Mouse (Mus musculus) ES-E14 (cell line): ENCODE results near the gene Drd1. TPM values are rescaled to one million over a fixed set of nuclear protein-coding genes. Genes with fewer than 3 reads are reported as not detected.

Experiments used
- DNase-seq: peaks from one replicate; pipeline ENCODE4 v3.0.0-alpha.2; 2013; ENCODE audit warnings: low read depth, low spot score
- H3K27ac ChIP-seq: 2 replicates; pipeline ENCODE4 v1.5.1; 2012; ENCODE audit warnings: low read depth, mild to moderate bottlenecking, low read length, moderate library complexity, mixed read lengths; ENCODE audit not compliant: poor library complexity, insufficient read depth, severe bottlenecking
- H3K36me3 ChIP-seq: 2 replicates; pipeline ENCODE4 v1.6.1; 2012; ENCODE audit warnings: mild to moderate bottlenecking, low read length, moderate library complexity, mixed read lengths; ENCODE audit not compliant: control insufficient read depth, poor library complexity, insufficient read depth, severe bottlenecking
- H3K4me1 ChIP-seq, 2 experiments: fragments of 150-350 bp in 1 of 2; sonication (generic) in 1 of 2; 2 replicates each; pipeline ENCODE4 v1.6.1; 2012; ENCODE audit warnings: low read length in 2 of 2, mild to moderate bottlenecking in 1 of 2, mixed read lengths in 1 of 2; ENCODE audit not compliant: control insufficient read depth in 2 of 2, insufficient read depth in 2 of 2, poor library complexity in 1 of 2
- H3K4me3 ChIP-seq, 2 experiments: fragments of 150-350 bp in 1 of 2; sonication (generic) in 1 of 2; 2 replicates each; pipeline ENCODE4 v1.5.1; 2012; ENCODE audit warnings: low read length in 2 of 2, low read depth in 1 of 2, mild to moderate bottlenecking in 1 of 2, mixed read lengths in 1 of 2; ENCODE audit not compliant: insufficient read depth in 1 of 2, poor library complexity in 1 of 2, severe bottlenecking in 1 of 2
- H3K9ac ChIP-seq: 2 replicates; pipeline ENCODE4 v1.6.1; 2012; ENCODE audit warnings: low read depth, mild to moderate bottlenecking, low read length, mixed read lengths; ENCODE audit not compliant: poor library complexity, insufficient read depth, severe bottlenecking
- H3K9me3 ChIP-seq: fragments of 150-350 bp; sonication (generic); 2 replicates; pipeline ENCODE4 v1.6.1; 2012; ENCODE audit warnings: low read depth, mild to moderate bottlenecking, low read length; ENCODE audit not compliant: control insufficient read depth, insufficient read depth
- CHD2 ChIP-seq: IDR thresholded peaks from 2 replicates; pipeline ENCODE4 v1.6.1; 2014; ENCODE audit warnings: mild to moderate bottlenecking, low read depth, low read length, inconsistent platforms
- HCFC1 ChIP-seq: IDR thresholded peaks from 2 replicates; pipeline ENCODE4 v1.6.1; 2012; ENCODE audit warnings: low read length, inconsistent platforms, borderline replicate concordance; ENCODE audit not compliant: insufficient read depth
- MAFK ChIP-seq: IDR thresholded peaks from 2 replicates; pipeline ENCODE4 v1.6.1; 2014; ENCODE audit warnings: mild to moderate bottlenecking, low read depth, low read length, inconsistent platforms; ENCODE audit not compliant: insufficient read depth
- ZC3H11A ChIP-seq: IDR thresholded peaks from 2 replicates; pipeline ENCODE4 v1.6.1; 2012; ENCODE audit warnings: low read depth, mild to moderate bottlenecking, inconsistent platforms, low read length, borderline replicate concordance
- ZNF384 ChIP-seq: IDR thresholded peaks from 2 replicates; pipeline ENCODE4 v1.6.1; 2012; ENCODE audit warnings: low read depth, low read length, inconsistent platforms
- in situ Hi-C, 2 experiments: fragments of 600-800 bp; cut with MboI; formaldehyde crosslinking; loops; one replicate each; pipeline ENCODE4 v1.15.1; 2025; ENCODE audit warnings: low sequenced_read_pairs in 2 of 2, inconsistent platforms in 1 of 2; ENCODE audit not compliant: unreplicated experiment in 2 of 2
- total RNA-seq: library from RNA; depleted of rRNA; stranded (reverse); fragments of 300-350 nt; gene quantifications from 2 replicates; pipeline ENCODE4 v1.2.3, GENCODE M21; 2012

Gene Drd1
- total RNA-seq, 1 experiment = not detected

DNA sequence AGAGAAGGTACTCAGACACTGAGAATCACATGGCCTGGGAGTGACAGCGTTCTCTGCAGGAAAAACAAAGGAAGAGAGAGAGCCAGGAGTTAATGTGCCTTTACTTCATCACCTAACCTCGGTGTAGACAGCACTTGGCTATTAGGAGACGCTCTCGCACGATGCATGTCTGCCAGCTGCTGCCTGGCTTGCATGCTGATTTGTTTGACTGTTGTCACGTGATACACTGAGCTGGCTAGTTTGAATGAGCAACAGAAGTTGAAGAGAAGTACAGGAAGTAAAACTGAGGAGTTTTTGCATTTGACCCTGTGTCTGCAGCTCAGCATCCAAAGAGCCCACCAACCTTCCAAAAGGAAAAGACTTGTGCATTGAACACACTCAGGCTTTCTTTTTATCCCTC, 39.5 kb upstream of the Drd1 start:
- Histone ChIP-seq H3K9ac (no peak overlapping the region), H3K4me3 (no peak overlapping the region), H3K36me3 (peaks cover 51% of the 10 kb centered on the region), H3K4me1 (no peaks in the 10 kb centered on the region), H3K9me3 (no peaks in the 10 kb centered on the region), H3K27ac (no peak overlapping the region)
- TF ChIP-seq ZNF384 (no peak), MAFK (no peak), HCFC1 (no peak), ZC3H11A (no peak), CHD2 (no peak)
- in situ Hi-C loops = no loop called here
- DNase-seq = no peak

- Histone ChIP-seq H3K27ac (no peak overlapping the region), H3K4me1 (no peaks in the 10 kb centered on the region), H3K9me3 (no peaks in the 10 kb centered on the region), H3K4me3 (no peak overlapping the region), H3K9ac (no peak overlapping the region), H3K36me3 (peaks cover 53% of the 10 kb centered on the region)
- in situ Hi-C loops = no loop called here
- TF ChIP-seq ZNF384 (no peak), MAFK (no peak), HCFC1 (no peak), ZC3H11A (no peak)
- DNase-seq = no peak
Measured at GRCm38 (mm10) chr13:54094349-54094748, 38.8 kb upstream of the Drd1 start.

DNA sequence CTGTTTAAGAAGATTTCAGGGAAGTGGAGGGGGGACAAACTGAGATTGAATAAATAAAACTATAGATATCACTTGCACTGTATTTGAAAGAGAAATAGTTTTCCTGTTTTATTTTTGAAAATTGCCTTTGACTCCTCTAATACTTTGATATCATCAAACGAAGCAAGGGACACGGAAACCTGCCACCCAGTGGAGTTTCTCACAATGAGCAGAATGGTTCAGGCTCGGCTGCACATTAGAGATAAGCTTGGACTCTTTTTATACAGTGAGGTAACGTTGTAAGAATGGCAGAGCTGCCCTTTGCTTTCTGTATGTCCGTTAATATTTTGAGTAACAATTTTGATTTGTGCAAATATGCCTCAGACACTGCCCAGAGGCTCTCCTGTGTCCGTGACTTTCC, 36.2 kb upstream of the Drd1 start:
- H3K4me3 ChIP-seq = no peak overlapping the region
- no peaks in the 10 kb centered on the region for H3K9me3 ChIP-seq
- no peaks in the 10 kb centered on the region for H3K4me1 ChIP-seq
- peaks cover 50% of the 10 kb centered on the region for H3K36me3 ChIP-seq
- no peak for TF ChIP-seq ZNF384
- no peak overlapping the region for H3K9ac ChIP-seq
- in situ Hi-C loops = no loop called here
- no peak overlapping the region for H3K27ac ChIP-seq
- DNase-seq = no peak

- TF ChIP-seq MAFK (no peak), HCFC1 (no peak), CHD2 (no peak), ZC3H11A (no peak)
- no peak for DNase-seq
- no peaks in the 10 kb centered on the region for H3K9me3 ChIP-seq
- H3K27ac ChIP-seq = no peak overlapping the region
- H3K36me3 ChIP-seq = peaks cover 24% of the 10 kb centered on the region
- in situ Hi-C loops = no loop called here
- H3K4me3 ChIP-seq = no peak overlapping the region
- no peaks in the 10 kb centered on the region; a peak in 1 of 4 replicates for H3K4me1 ChIP-seq
- H3K9ac ChIP-seq = no peak overlapping the region
Measured at GRCm38 (mm10) chr13:54085266-54085665, 29.8 kb upstream of the Drd1 start.

DNA sequence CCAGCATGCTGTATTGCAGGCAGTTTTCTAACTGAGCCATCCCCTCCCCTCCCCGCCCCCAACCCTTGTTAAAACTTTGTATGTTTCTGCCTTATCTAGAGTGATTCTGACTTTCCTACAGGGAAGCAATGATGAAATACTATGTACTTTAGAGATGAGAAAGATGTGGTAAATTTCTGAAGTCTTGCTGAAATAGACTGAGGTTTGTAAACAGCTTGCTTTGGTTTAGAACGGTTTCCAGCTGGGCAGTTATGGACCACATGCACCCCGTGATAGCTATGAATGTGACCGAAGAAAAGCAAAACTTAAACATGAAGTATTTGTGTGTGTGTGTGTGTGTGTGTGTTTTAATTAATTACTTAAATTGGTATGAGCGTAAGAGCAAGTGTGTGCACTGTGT, 29.3 kb upstream of the Drd1 start:
- no peak for TF ChIP-seq ZC3H11A
- no peak for TF ChIP-seq CHD2
- no peak for TF ChIP-seq HCFC1
- TF ChIP-seq ZNF384 = no peak
- TF ChIP-seq MAFK = no peak
- no peaks in the 10 kb centered on the region; a peak in 2 of 4 replicates for H3K4me1 ChIP-seq
- peaks cover 24% of the 10 kb centered on the region for H3K36me3 ChIP-seq
- no peak overlapping the region for H3K9ac ChIP-seq
- no peak for DNase-seq
- no peak overlapping the region for H3K27ac ChIP-seq
- in situ Hi-C loops = no loop called here
- no peaks in the 10 kb centered on the region for H3K9me3 ChIP-seq
- no peak overlapping the region for H3K4me3 ChIP-seq
